Mouse (Mus musculus): Measurements from ENCODE around the gene Myh3.

Gene Myh3

GRCm38 (mm10) chr11:67072615-67073130, 5.4 kb upstream of the Myh3 start:
- in situ Hi-C loops (cut with MboI, MseI) = loop anchor here in 1 of 2 experiments (25.0 kb wide), 1 partner anchor 1365 kb away; the partner anchor contains the start of gene Pik3r5

- in situ Hi-C loops (cut with MboI, MseI) = loop anchor here in 1 of 2 experiments (25.0 kb wide), 1 partner anchor 1263 kb away; the partner anchor contains the start of gene Zkscan6
These were observed 3.1 kb upstream of the Myh3 start for GRCm38 (mm10) chr11:67075036-67075435.

GRCm38 (mm10) chr11:67076781-67077180, 1.3 kb upstream of the Myh3 start:
- in situ Hi-C loops (cut with MboI, MseI) = loop anchor here in 1 of 2 experiments (25.0 kb wide), 1 partner anchor 1264 kb away; the partner anchor contains the start of gene Zkscan6

- in situ Hi-C loops (cut with MboI, MseI) = loop anchor here in 1 of 2 experiments (25.0 kb wide), 1 partner anchor 1265 kb away; the partner anchor contains the start of gene Zkscan6
These were observed 665 bp upstream of the Myh3 start for GRCm38 (mm10) chr11:67077435-67077834.

GRCm38 (mm10) chr11:67078888-67079287, 788 bp downstream of the Myh3 start:
- in situ Hi-C loops (cut with MboI, MseI) = loop anchor here in 1 of 2 experiments (25.0 kb wide), 1 partner anchor 1267 kb away; the partner anchor contains the start of gene Zkscan6

GRCm38 (mm10) chr11:67079740-67080139, 1.6 kb downstream of the Myh3 start:
- in situ Hi-C loops (cut with MboI, MseI) = loop anchor here (5.0 to 25.0 kb wide), 3 partner anchors 52 to 1267 kb away; partner anchors contain the start of genes Tmem220 (in 2 of the 2) and Zkscan6 (in 1 of the 2)

- in situ Hi-C loops (cut with MboI, MseI) = loop anchor here (5.0 to 25.0 kb wide), 3 partner anchors 53 to 1268 kb away; partner anchors contain the start of genes Tmem220 (in 2 of the 2) and Zkscan6 (in 1 of the 2)
These were observed 2.1 kb downstream of the Myh3 start for GRCm38 (mm10) chr11:67080168-67080567.

- in situ Hi-C loops (cut with MboI, MseI) = loop anchor here (5.0 to 25.0 kb wide), 3 partner anchors 54 to 1269 kb away; partner anchors contain the start of genes Tmem220 (in 2 of the 2) and Zkscan6 (in 1 of the 2)
These were observed 3.1 kb downstream of the Myh3 start for GRCm38 (mm10) chr11:67081125-67081649.

- in situ Hi-C loops (cut with MboI, MseI) = loop anchor here (5.0 to 25.0 kb wide), 3 partner anchors 55 to 1270 kb away; partner anchors contain the start of genes Tmem220 (in 2 of the 2) and Zkscan6 (in 1 of the 2)
These were observed 4.1 kb downstream of the Myh3 start for GRCm38 (mm10) chr11:67082188-67082587.

- in situ Hi-C loops (cut with MboI, MseI) = loop anchor here (5.0 to 25.0 kb wide), 3 partner anchors 55 to 1270 kb away; partner anchors contain the start of genes Tmem220 (in 2 of the 2) and Zkscan6 (in 1 of the 2)
These were observed 4.7 kb downstream of the Myh3 start for GRCm38 (mm10) chr11:67082793-67083192.

- in situ Hi-C loops (cut with MboI, MseI) = loop anchor here (5.0 to 25.0 kb wide), 3 partner anchors 56 to 1271 kb away; partner anchors contain the start of genes Tmem220 (in 2 of the 2) and Zkscan6 (in 1 of the 2)
These were observed 5.1 kb downstream of the Myh3 start for GRCm38 (mm10) chr11:67083239-67083638.

GRCm38 (mm10) chr11:67083712-67084340, 5.7 kb downstream of the Myh3 start:
- in situ Hi-C loops (cut with MboI, MseI) = loop anchor here (5.0 to 25.0 kb wide), 3 partner anchors 57 to 1272 kb away; partner anchors contain the start of genes Tmem220 (in 2 of the 2) and Zkscan6 (in 1 of the 2)

GRCm38 (mm10) chr11:67085489-67085888, 7.4 kb downstream of the Myh3 start:
- in situ Hi-C loops (cut with MboI, MseI) = loop anchor here in 1 of 2 experiments (25.0 kb wide), 1 partner anchor 1273 kb away; the partner anchor contains the start of gene Zkscan6

- in situ Hi-C loops (cut with MboI, MseI) = loop anchor here in 1 of 2 experiments (25.0 kb wide), 1 partner anchor 1274 kb away; the partner anchor contains the start of gene Zkscan6
These were observed 8.5 kb downstream of the Myh3 start for GRCm38 (mm10) chr11:67086467-67087164.

- in situ Hi-C loops (cut with MboI, MseI) = loop anchor here in 1 of 2 experiments (25.0 kb wide), 1 partner anchor 1275 kb away; the partner anchor contains the start of gene Zkscan6
These were observed 9.1 kb downstream of the Myh3 start for GRCm38 (mm10) chr11:67087225-67087624.

GRCm38 (mm10) chr11:67092354-67092753, 14.3 kb downstream of the Myh3 start:
- in situ Hi-C loops (cut with MboI, MseI) = loop anchor here (5.0 to 25.0 kb wide), 2 partner anchors 185 to 1280 kb away; partner anchors contain the start of gene Zkscan6 (in 1 of the 2)

GRCm38 (mm10) chr11:67093201-67093600, 15.1 kb downstream of the Myh3 start:
- in situ Hi-C loops (cut with MboI, MseI) = loop anchor here (5.0 to 25.0 kb wide), 2 partner anchors 186 to 1281 kb away; partner anchors contain the start of gene Zkscan6 (in 1 of the 2)

- in situ Hi-C loops (cut with MboI, MseI) = loop anchor here (5.0 to 25.0 kb wide), 2 partner anchors 186 to 1281 kb away; partner anchors contain the start of gene Zkscan6 (in 1 of the 2)
These were observed 15.6 kb downstream of the Myh3 start for GRCm38 (mm10) chr11:67093652-67094051.

GRCm38 (mm10) chr11:67094470-67094869, 16.4 kb downstream of the Myh3 start:
- in situ Hi-C loops (cut with MboI, MseI) = loop anchor here (5.0 to 25.0 kb wide), 2 partner anchors 187 to 1282 kb away; partner anchors contain the start of gene Zkscan6 (in 1 of the 2)

- in situ Hi-C loops (cut with MboI, MseI) = loop anchor here in 1 of 2 experiments (25.0 kb wide), 1 partner anchor 1285 kb away; the partner anchor contains the start of gene Zkscan6
These were observed 19.6 kb downstream of the Myh3 start for GRCm38 (mm10) chr11:67097709-67098108.

All from T-helper 17 cell (primary cell).